Comparison of ENCODE assay signal across 21 mouse cellular contexts in genomic region chr9:9984028-9984427, GRCm38 (mm10).
DNase-seq lines count a peak whose midpoint lies in the region; ATAC-seq and TF ChIP-seq lines count a peak whose summit lies in the region.
"Had no signal": no experiment of that assay in that cellular context is flagged by ENCODE, and none has a peak within 500 bp of the region (broad histone marks: within the 10 kb centered on the region; RNA-seq: fewer than 3 reads in every experiment).

No protein-coding gene starts in this region.

- ATAC-seq in kidney, embryonic 16.5 days (ENCODE audit: low FRiP score, low TSS enrichment) = no peak
- ATAC-seq in lung, embryonic 16.5 days (ENCODE audit: low read depth) = peak; percentile 52; the same call in 1 of the 2 replicates
- ATAC-seq: forebrain, postnatal 0 days; hindbrain, embryonic 16.5 days had no signal

- DNase-seq in kidney, adult 9 months = no peak
- no peak for DNase-seq in lung, postnatal 14 days
- peak; percentile 32 for DNase-seq in retina, embryonic 14.5 days (ENCODE audit: low spot score)
- DNase-seq in gastrocnemius, adult 2 months = no peak
- DNase-seq: adrenal gland, adult 2 months; adrenal gland, postnatal 25 days; cerebellum, adult 18-20 months; cerebellum, adult 9-11 months; cerebellum, postnatal 36 days; forebrain, postnatal 0 days; gastrocnemius, postnatal 10 days; heart, adult 18-20 months; heart, postnatal 10 days; heart, postnatal 4 days had no signal

- H3K27me3 ChIP-seq in kidney, embryonic 16.5 days (ENCODE audit: insufficient read depth, low read length) = no peaks in the 10 kb centered on the region
- no peaks in the 10 kb centered on the region for H3K27me3 ChIP-seq in lung, embryonic 16.5 days (ENCODE audit: control insufficient read depth, insufficient read depth, low read depth, low read length)
- H3K27me3 ChIP-seq: CH12.LX; forebrain, embryonic 12.5 days; hindbrain, embryonic 12.5 days had no signal

- intact Hi-C loops in gastrocnemius, adult 2 months (cut with DNase I) = no loop called here

- 70% methylated on average over 8 of the region's 8 CpGs for WGBS in kidney, embryonic 16.5 days
- WGBS in lung, embryonic 16.5 days = 55% methylated on average over 8 of the region's 8 CpGs

- no peak for TF ChIP-seq CTCF in gastrocnemius, adult 2 months (IDR thresholded peaks at IDR 0.05)

- H3K4me2 ChIP-seq in kidney, embryonic 16.5 days (replicated peaks; ENCODE audit: low read depth, low read length) = no peak overlapping the region
- no peak overlapping the region for H3K4me2 ChIP-seq in lung, embryonic 16.5 days (ENCODE audit: low read depth, low read length)
- H3K4me2 ChIP-seq: forebrain, embryonic 12.5 days; hindbrain, embryonic 12.5 days had no signal

- H3K9me3 ChIP-seq in kidney, embryonic 16.5 days (ENCODE audit: low read length) = no peaks in the 10 kb centered on the region
- H3K9me3 ChIP-seq in lung, embryonic 16.5 days (ENCODE audit: control insufficient read depth, low read length) = no peaks in the 10 kb centered on the region
- H3K9me3 ChIP-seq: forebrain, embryonic 12.5 days; heart, embryonic 10.5 days; hindbrain, embryonic 12.5 days had no signal

- no peak overlapping the region for H3K9ac ChIP-seq in kidney, embryonic 16.5 days (replicated peaks; ENCODE audit: low read length)
- no peak overlapping the region for H3K9ac ChIP-seq in lung, embryonic 16.5 days (ENCODE audit: low read length)
- H3K9ac ChIP-seq: forebrain, embryonic 12.5 days; forebrain, postnatal 0 days; hindbrain, embryonic 12.5 days had no signal

- H3K4me1 ChIP-seq in kidney, embryonic 16.5 days (ENCODE audit: insufficient read depth, low read length) = no peaks in the 10 kb centered on the region
- no peaks in the 10 kb centered on the region for H3K4me1 ChIP-seq in lung, embryonic 16.5 days (replicated peaks; ENCODE audit: control insufficient read depth, insufficient read depth, low read length)
- H3K4me1 ChIP-seq: forebrain, embryonic 12.5 days; heart, embryonic 10.5 days; hindbrain, embryonic 12.5 days had no signal

- 0 out of 2 replicates have a peak overlapping the region, but pooled peaks have one; percentile 14 for H3K27ac ChIP-seq in kidney, embryonic 16.5 days (ENCODE audit: low read length)
- no peak overlapping the region for H3K27ac ChIP-seq in lung, embryonic 16.5 days (ENCODE audit: low read length)
- H3K27ac ChIP-seq in gastrocnemius, adult 2 months = no peak overlapping the region
- H3K27ac ChIP-seq: forebrain, embryonic 12.5 days; heart, embryonic 10.5 days; hindbrain, embryonic 12.5 days had no signal

- H3K4me3 ChIP-seq in kidney, embryonic 16.5 days (ENCODE audit: low read length) = no peak overlapping the region
- H3K4me3 ChIP-seq in lung, embryonic 16.5 days (ENCODE audit: low read length) = no peak overlapping the region
- no peak overlapping the region for H3K4me3 ChIP-seq in gastrocnemius, adult 2 months
- H3K4me3 ChIP-seq: forebrain, embryonic 12.5 days; heart, embryonic 10.5 days; hindbrain, embryonic 12.5 days had no signal

- no peaks in the 10 kb centered on the region for H3K36me3 ChIP-seq in kidney, embryonic 16.5 days (ENCODE audit: insufficient read depth, low read length)
- no peaks in the 10 kb centered on the region for H3K36me3 ChIP-seq in lung, embryonic 16.5 days (ENCODE audit: control insufficient read depth, insufficient read depth, low read length)
- H3K36me3 ChIP-seq: forebrain, embryonic 12.5 days; heart, embryonic 10.5 days; hindbrain, embryonic 12.5 days had no signal
